Mouse (Mus musculus) ES-E14 (cell line): ENCODE measurements at regions not wholly inside any gene's neighbourhood (a gene's known extent, or its start where the extent isn't known, plus 50 kb on each side); places are given as distances from the start of the nearest gene placed in this dataset.

Experiments
- CHD2 ChIP-seq: IDR thresholded peaks from 2 replicates; pipeline ENCODE4 v1.6.1; 2014; ENCODE audit warnings: mild to moderate bottlenecking, low read depth, low read length, inconsistent platforms
- HCFC1 ChIP-seq: IDR thresholded peaks from 2 replicates; pipeline ENCODE4 v1.6.1; 2012; ENCODE audit warnings: low read length, inconsistent platforms, borderline replicate concordance; ENCODE audit not compliant: insufficient read depth
- MAFK ChIP-seq: IDR thresholded peaks from 2 replicates; pipeline ENCODE4 v1.6.1; 2014; ENCODE audit warnings: mild to moderate bottlenecking, low read depth, low read length, inconsistent platforms; ENCODE audit not compliant: insufficient read depth

DNA sequence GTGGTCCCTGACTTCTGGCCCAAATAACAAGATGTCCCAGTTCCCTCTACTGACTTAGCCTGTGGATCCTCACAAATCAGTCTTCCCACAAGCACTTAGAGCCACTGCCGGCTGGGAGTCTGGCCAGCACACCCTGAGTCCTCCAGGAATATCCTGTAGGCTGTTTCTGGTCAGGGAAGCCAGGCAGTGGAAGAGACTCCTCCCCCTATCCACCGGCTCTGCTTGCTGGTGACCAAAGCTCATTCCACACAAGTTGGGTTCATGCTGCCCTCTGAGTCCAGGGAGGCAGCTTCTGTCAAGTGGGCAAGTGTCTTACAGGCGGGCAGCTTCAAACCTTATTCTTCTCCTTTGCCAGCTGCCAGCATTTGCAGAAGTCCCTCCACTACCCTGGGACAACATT is 252.1 kb downstream of the Ptpru start:
- TF ChIP-seq MAFK (no peak), HCFC1 (no peak), CHD2 (no peak)
